Mouse (Mus musculus): ENCODE results near the gene Ssx2ip. TPM values are rescaled to one million over a fixed set of nuclear protein-coding genes. Genes with fewer than 3 reads are reported as not detected.
"Not testable (repeated sequence)": the region's sequence is repeated elsewhere in the genome, so short reads cannot be mapped to it uniquely, and the experiment has no call there.

Gene Ssx2ip
- polyA plus RNA-seq, 1 experiment from 2014 or later: 41.5 TPM

DNA sequence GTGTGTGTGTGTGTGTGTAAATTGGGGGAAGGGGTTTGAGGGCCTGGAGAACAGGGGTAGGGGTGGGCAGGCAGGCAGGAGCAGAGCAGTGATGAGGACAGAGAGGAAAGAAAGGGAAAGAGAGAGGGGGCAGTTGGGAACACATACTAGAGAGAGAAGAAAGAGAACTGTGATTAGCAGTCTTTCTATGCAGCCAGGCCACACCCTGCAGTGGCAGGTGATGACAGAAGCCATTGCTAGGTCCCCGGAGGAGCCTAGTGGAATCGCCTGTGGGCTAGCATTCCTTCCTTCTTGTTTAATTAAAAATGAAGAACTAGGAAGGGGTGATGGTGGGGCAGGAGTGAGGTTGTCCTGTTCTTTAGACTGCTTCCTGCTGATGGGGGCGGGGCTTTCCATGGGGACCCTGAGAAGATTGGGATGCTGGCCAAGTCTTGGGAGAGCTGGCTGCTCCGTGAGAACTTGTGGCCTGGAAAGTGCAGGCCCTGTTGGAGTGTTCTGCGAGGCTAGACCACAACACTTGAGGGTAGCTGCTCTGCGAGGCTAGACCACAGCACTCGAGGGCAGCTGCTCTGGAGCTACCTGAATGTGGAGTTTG lies 20.0 kb downstream of the Ssx2ip start:
- WGBS: 82% methylated on average over 7 of the region's 7 CpGs
- Histone ChIP-seq H3K27ac (no peak overlapping the region), H3K4me1 (peaks cover 9% of the 10 kb centered on the region), H3K9me3 (no peaks in the 10 kb centered on the region), H3K4me3 (no peak overlapping the region), H3K36me3 (replicated peaks) (peaks cover 90% of the 10 kb centered on the region), H3K27me3 (ENCODE audit: poor library complexity, severe bottlenecking) (no peaks in the 10 kb centered on the region)
- DNase-seq (ENCODE audit: extremely low spot score, low spot score): no peak

DNA sequence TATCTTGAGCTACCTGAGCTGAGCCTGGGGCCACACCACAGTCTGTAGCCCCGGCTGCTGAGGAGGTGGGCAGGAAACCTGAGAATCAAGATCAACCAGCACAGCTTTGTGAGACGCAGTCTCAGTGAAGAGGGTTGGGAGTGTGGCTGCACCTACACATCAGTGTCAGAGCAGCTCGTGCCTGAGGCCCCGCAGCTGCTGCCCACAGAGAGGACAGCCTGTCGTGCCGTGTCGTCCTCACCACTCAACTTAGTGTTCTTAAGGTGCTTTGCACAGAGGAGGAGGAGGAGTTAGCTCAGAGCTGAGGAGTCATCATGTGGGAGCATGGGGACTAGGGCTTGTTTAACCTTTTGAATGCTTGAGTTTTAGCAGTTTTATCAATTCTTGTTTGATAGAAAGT lies 21.5 kb downstream of the Ssx2ip start:
- Histone ChIP-seq H3K27me3 (ENCODE audit: poor library complexity, severe bottlenecking) (no peaks in the 10 kb centered on the region), H3K27ac (no peak overlapping the region), H3K9me3 (no peaks in the 10 kb centered on the region), H3K4me3 (no peak overlapping the region), H3K4me1 (peaks cover 9% of the 10 kb centered on the region), H3K36me3 (replicated peaks) (peaks cover 89% of the 10 kb centered on the region)
- DNase-seq (ENCODE audit: extremely low spot score, low spot score): no peak
- 83% methylated on average over 7 of the region's 7 CpGs for WGBS

GRCm38 (mm10) chr3:146426489-146426888 lies 22.0 kb downstream of the Ssx2ip start:
- Histone ChIP-seq H3K36me3 (replicated peaks) (peaks cover 89% of the 10 kb centered on the region), H3K9me3 (no peaks in the 10 kb centered on the region), H3K4me1 (peaks cover 9% of the 10 kb centered on the region), H3K27me3 (ENCODE audit: poor library complexity, severe bottlenecking) (no peaks in the 10 kb centered on the region), H3K4me3 (no peak overlapping the region), H3K27ac (no peak overlapping the region)
- no peak for DNase-seq (ENCODE audit: extremely low spot score, low spot score)
- 90% methylated on average over 8 of the region's 8 CpGs for WGBS

DNA sequence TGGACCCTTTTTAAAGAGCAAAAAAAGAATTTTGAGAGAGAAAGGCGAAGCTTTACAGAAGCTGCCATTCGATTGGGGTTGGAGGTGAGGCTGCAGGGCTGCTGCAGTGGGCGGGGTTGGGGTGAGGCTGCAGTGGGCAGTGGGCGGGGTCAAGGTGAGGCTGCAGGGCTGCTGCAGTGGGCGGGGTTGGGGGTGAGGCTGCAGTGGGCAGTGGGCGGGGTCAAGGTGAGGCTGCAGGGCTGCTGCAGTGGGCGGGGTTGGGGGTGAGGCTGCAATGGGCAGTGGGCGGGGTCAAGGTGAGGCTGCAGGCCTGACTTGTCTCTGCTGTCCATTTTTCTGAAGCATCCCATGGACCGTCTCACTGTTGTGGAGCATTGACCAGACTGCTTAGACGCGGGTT lies 28.6 kb downstream of the Ssx2ip start:
- not testable (repeated sequence) for H3K9me3 ChIP-seq; DNase-seq (ENCODE audit: extremely low spot score, low spot score); H3K4me1 ChIP-seq; H3K27me3 ChIP-seq (ENCODE audit: poor library complexity, severe bottlenecking); H3K27ac ChIP-seq; H3K4me3 ChIP-seq
- WGBS: 94% methylated on average over 11 of the region's 11 CpGs
- H3K36me3 ChIP-seq (replicated peaks): peaks cover 99% of the 10 kb centered on the region

DNA sequence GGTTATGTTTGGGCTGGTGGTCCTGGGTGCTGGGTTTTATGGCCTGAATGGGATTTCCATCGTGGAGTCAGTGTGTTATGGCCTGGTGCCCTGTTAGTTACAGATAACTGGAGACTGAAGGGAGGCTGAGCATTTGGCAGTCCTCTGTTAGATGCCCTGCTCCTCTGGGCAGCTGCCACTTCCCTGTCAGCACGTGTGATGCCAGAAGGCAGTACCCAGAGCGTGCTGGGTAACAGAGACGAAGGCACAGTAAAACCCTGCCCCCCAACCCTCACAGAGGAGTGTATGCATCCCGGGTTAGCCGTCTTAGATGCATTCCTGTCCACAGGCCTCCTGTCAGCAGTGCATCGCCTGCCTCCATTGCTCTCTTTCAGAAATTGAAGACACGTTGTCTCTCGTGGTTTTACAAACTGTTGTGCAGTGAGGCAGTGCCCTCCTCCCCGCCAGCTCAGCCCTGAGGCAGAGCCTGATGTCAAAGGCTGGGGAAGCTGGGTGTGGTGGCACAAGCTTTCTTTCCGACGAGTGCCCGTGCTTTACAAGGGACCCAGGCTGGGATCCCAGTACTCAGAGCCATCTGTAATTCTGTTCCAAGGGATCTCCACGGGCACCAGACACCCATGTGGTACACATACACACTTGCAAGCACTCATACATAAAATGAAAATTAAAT lies 29.4 kb downstream of the Ssx2ip start:
- H3K9me3 ChIP-seq: no peaks in the 10 kb centered on the region
- H3K4me3 ChIP-seq: no peak overlapping the region
- WGBS: 94% methylated on average over 14 of the region's 14 CpGs
- no peak for DNase-seq (ENCODE audit: extremely low spot score, low spot score)
- no peak overlapping the region for H3K27ac ChIP-seq
- H3K4me1 ChIP-seq: no peaks in the 10 kb centered on the region
- peaks cover 99% of the 10 kb centered on the region for H3K36me3 ChIP-seq (replicated peaks)
- H3K27me3 ChIP-seq (ENCODE audit: poor library complexity, severe bottlenecking): no peaks in the 10 kb centered on the region

DNA sequence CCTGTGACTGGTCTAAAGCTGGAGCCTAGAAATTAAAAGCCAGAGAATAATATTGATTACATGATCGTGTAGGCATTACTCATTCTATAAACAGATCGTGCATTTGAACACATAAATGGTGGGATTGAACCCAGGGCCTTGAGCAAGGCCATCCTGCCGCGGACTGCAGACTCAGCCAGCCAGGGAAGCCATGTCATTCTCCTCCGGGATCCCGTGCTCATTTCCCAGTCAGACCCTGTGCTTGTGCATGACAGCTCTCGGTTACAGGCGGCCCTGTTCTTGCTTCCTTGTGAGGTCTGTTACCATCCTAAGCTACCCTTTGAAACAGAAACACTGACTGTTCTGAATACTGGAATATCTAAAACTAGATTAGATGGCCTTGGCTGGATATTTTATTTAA lies 30.2 kb downstream of the Ssx2ip start:
- Histone ChIP-seq H3K36me3 (replicated peaks) (peaks cover 95% of the 10 kb centered on the region), H3K4me3 (no peak overlapping the region), H3K27me3 (ENCODE audit: poor library complexity, severe bottlenecking) (no peaks in the 10 kb centered on the region), H3K27ac (no peak overlapping the region), H3K4me1 (no peaks in the 10 kb centered on the region), H3K9me3 (no peaks in the 10 kb centered on the region)
- DNase-seq (ENCODE audit: extremely low spot score, low spot score): no peak
- WGBS: 94% methylated on average over 8 of the region's 8 CpGs

DNA sequence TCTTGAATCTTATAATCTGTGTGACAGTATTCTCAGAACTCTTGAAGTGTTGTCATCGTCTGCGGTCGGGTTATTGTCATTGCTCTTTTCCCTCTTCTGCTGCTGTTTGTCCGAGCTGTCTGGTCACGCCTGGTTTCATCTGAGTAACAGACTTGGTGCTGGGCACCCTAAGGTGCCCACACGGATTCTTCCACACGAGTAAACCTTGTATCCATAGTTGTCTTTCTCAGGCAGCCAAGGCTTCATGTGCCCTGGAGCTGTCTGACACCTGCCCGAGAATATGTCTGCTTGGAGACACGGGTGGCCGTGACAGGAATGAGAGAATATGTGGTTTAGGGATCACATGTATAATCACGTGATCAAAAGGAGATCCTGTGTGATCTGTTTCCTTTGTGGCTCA lies 31.1 kb downstream of the Ssx2ip start:
- Histone ChIP-seq H3K4me3 (no peak overlapping the region), H3K27me3 (ENCODE audit: poor library complexity, severe bottlenecking) (no peaks in the 10 kb centered on the region), H3K36me3 (replicated peaks) (peaks cover 96% of the 10 kb centered on the region), H3K9me3 (no peaks in the 10 kb centered on the region), H3K27ac (no peak overlapping the region), H3K4me1 (no peaks in the 10 kb centered on the region)
- 95% methylated on average over 11 of the region's 11 CpGs for WGBS
- DNase-seq (ENCODE audit: extremely low spot score, low spot score): no peak

- 97% methylated on average over 8 of the region's 8 CpGs for WGBS
- H3K4me1 ChIP-seq: no peaks in the 10 kb centered on the region
- no peak overlapping the region for H3K4me3 ChIP-seq
- no peak for DNase-seq (ENCODE audit: extremely low spot score, low spot score)
- no peak overlapping the region for H3K27ac ChIP-seq
- no peaks in the 10 kb centered on the region for H3K9me3 ChIP-seq
- H3K36me3 ChIP-seq (replicated peaks): peaks cover 93% of the 10 kb centered on the region
- no peaks in the 10 kb centered on the region for H3K27me3 ChIP-seq (ENCODE audit: poor library complexity, severe bottlenecking)
Measured at GRCm38 (mm10) chr3:146436114-146436513, 31.7 kb downstream of the Ssx2ip start.

- Histone ChIP-seq H3K4me3 (no peak overlapping the region), H3K36me3 (replicated peaks) (peaks cover 85% of the 10 kb centered on the region), H3K27ac (no peak overlapping the region), H3K4me1 (no peaks in the 10 kb centered on the region), H3K27me3 (ENCODE audit: poor library complexity, severe bottlenecking) (no peaks in the 10 kb centered on the region), H3K9me3 (no peaks in the 10 kb centered on the region)
- 97% methylated on average over 12 of the region's 12 CpGs for WGBS
- no peak for DNase-seq (ENCODE audit: extremely low spot score, low spot score)
Measured at GRCm38 (mm10) chr3:146440011-146440410, 35.6 kb downstream of the Ssx2ip start.

DNA sequence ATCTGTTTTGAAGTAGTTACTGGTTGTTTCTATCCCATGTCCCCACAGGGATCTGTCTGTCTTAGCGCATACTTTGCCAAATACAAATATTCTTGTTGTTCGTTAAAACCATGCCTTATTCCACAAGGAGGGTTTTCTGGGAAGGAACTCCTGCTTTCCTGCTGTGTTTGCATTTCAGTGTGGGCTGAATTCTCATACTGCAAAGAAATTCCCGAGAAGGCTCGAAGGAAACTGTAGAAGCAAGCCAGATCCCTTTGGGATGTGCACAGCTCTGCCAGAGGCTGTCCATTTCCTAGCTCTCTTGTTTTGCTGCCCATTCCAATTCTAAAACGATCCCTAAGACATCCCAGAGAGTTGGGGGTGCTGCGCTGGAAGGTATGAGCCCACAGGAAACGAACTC lies 36.0 kb downstream of the Ssx2ip start:
- Histone ChIP-seq H3K27ac (no peak overlapping the region), H3K27me3 (ENCODE audit: poor library complexity, severe bottlenecking) (no peaks in the 10 kb centered on the region), H3K9me3 (no peaks in the 10 kb centered on the region), H3K4me1 (no peaks in the 10 kb centered on the region), H3K4me3 (no peak overlapping the region), H3K36me3 (replicated peaks) (peaks cover 85% of the 10 kb centered on the region)
- DNase-seq (ENCODE audit: extremely low spot score, low spot score): no peak
- 95% methylated on average over 7 of the region's 7 CpGs for WGBS

GRCm38 (mm10) chr3:146442484-146442883 lies 38.0 kb downstream of the Ssx2ip start:
- Histone ChIP-seq H3K27me3 (ENCODE audit: poor library complexity, severe bottlenecking) (no peaks in the 10 kb centered on the region), H3K4me1 (no peaks in the 10 kb centered on the region), H3K27ac (no peak overlapping the region), H3K36me3 (replicated peaks) (peaks cover 73% of the 10 kb centered on the region), H3K4me3 (no peak overlapping the region), H3K9me3 (0 out of 2 replicates have a peak, but pooled peaks cover 4% of the 10 kb centered on the region)
- WGBS: 92% methylated on average over 7 of the region's 7 CpGs
- no peak for DNase-seq (ENCODE audit: extremely low spot score, low spot score)

DNA sequence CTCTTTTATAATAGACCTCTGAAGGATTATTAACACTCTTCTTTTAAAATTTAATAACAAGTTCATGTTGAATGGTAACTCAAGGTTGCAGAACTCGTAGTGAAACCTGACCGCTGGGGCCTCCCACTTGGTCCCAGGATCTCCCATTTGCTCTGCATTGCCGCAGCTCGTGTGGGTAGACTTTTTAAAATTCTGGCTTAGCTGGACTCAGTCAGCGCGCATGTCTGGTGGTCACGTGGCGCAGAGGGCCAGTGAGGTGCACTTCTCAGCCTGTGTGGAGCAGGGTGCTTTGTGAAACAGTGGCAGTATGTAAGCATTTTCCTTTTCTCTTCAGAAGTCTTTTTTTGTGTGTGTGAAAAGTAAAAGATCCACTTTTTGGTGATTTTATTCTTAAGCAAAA lies 38.5 kb downstream of the Ssx2ip start:
- 92% methylated on average over 8 of the region's 8 CpGs for WGBS

DNA sequence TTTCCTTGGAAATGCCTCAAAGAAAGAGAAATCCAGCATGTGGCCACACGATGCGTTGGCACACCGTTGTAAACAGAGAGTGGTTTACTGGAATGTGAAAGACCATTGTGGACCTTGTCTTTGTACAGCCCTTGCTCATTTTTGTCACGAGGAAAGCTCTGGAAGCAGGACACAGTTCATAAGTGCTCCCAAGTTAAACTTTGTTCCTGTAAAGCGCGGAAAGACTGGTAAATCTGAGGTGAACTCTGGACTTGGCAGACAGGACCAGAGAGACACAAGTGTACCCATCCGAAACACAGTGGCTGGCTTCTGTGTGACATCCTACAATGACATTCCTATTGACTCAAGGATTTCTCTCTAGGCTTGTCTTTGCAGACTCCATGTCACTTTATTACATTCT lies 38.9 kb downstream of the Ssx2ip start:
- 95% methylated on average over 7 of the region's 7 CpGs for WGBS
- no peak for DNase-seq (ENCODE audit: extremely low spot score, low spot score)
- Histone ChIP-seq H3K4me1 (no peaks in the 10 kb centered on the region), H3K4me3 (no peak overlapping the region), H3K27ac (no peak overlapping the region), H3K27me3 (ENCODE audit: poor library complexity, severe bottlenecking) (no peaks in the 10 kb centered on the region), H3K9me3 (0 out of 2 replicates have a peak, but pooled peaks cover 4% of the 10 kb centered on the region), H3K36me3 (replicated peaks) (peaks cover 64% of the 10 kb centered on the region)

More for the DNA sequence above, 38.5 kb downstream of the Ssx2ip start:
- Histone ChIP-seq H3K4me1 (no peaks in the 10 kb centered on the region), H3K9me3 (0 out of 2 replicates have a peak, but pooled peaks cover 4% of the 10 kb centered on the region), H3K27me3 (ENCODE audit: poor library complexity, severe bottlenecking) (no peaks in the 10 kb centered on the region), H3K27ac (no peak overlapping the region), H3K4me3 (no peak overlapping the region), H3K36me3 (replicated peaks) (peaks cover 69% of the 10 kb centered on the region)
- DNase-seq (ENCODE audit: extremely low spot score, low spot score): no peak
